Mouse (Mus musculus) myocyte (in vitro differentiated cells): ENCODE results near the gene Dnaja2.

Experiments
- CEBPB ChIP-seq: IDR thresholded peaks from 2 replicates; pipeline ENCODE4 v1.6.1; 2011; ENCODE audit warnings: mild to moderate bottlenecking, moderate library complexity; ENCODE audit not compliant: poor library complexity, insufficient read depth, severe bottlenecking
- E2F4 ChIP-seq: IDR thresholded peaks from one replicate; pipeline ENCODE4 v1.6.1; 2011; ENCODE audit warnings: mild to moderate bottlenecking, control low read depth, moderate library complexity; ENCODE audit not compliant: insufficient read depth
- MAX ChIP-seq: IDR thresholded peaks from one replicate; pipeline ENCODE4 v1.6.1; 2011; ENCODE audit warnings: low read depth, mild to moderate bottlenecking, control low read depth
- MYOD1 ChIP-seq, 3 experiments: IDR thresholded peaks; one replicate each; pipeline ENCODE4 v1.6.1; 2011; ENCODE audit warnings: control low read depth in 2 of 3, low read depth in 2 of 3, mild to moderate bottlenecking in 2 of 3, moderate library complexity in 1 of 3; ENCODE audit not compliant: insufficient read length in 2 of 3, control insufficient read depth in 1 of 3
- POLR2A ChIP-seq: IDR thresholded peaks from one replicate; pipeline ENCODE4 v1.6.1; 2011; ENCODE audit warnings: low read depth, mild to moderate bottlenecking, control low read depth, moderate library complexity; ENCODE audit not compliant: insufficient read length
- REST ChIP-seq: IDR thresholded peaks from one replicate; pipeline ENCODE4 v1.6.1; 2011; ENCODE audit warnings: mild to moderate bottlenecking, control low read depth, moderate library complexity; ENCODE audit not compliant: insufficient read depth, insufficient read length
- TCF12 ChIP-seq: IDR thresholded peaks from one replicate; pipeline ENCODE4 v1.6.1; 2011; ENCODE audit warnings: mild to moderate bottlenecking, control low read depth; ENCODE audit not compliant: poor library complexity, insufficient read depth, severe bottlenecking
- USF1 ChIP-seq: IDR thresholded peaks from one replicate; pipeline ENCODE4 v1.6.1; 2011; ENCODE audit warnings: low read depth, mild to moderate bottlenecking, control low read depth, moderate library complexity

- no peak for TF ChIP-seq POLR2A
- no peak for TF ChIP-seq CEBPB
- TF ChIP-seq TCF12, result no peak
- TF ChIP-seq MAX, result no peak
- no peak for TF ChIP-seq REST
- TF ChIP-seq E2F4, result no peak
- no peak for TF ChIP-seq MYOD1 (IDR thresholded peaks at IDR 0.05; ENCODE audit: control insufficient read depth in 1 of 3, insufficient read length in 2 of 3, low read depth in 2 of 3)
- no peak for TF ChIP-seq USF1
These were observed 21.0 kb downstream of the Dnaja2 start for GRCm38 (mm10) chr8:85534163-85534562.
